Mouse (Mus musculus): ENCODE data around the gene Mmp24.
"Not testable (repeated sequence)": the region's sequence is repeated elsewhere in the genome, so short reads cannot be mapped to it uniquely, and the experiment has no call there.

Mmp24 gene

GRCm38 (mm10) chr2:155817301-155818245 is 42.4 kb downstream of the Mmp24 start:
- no peak for DNase-seq

DNA sequence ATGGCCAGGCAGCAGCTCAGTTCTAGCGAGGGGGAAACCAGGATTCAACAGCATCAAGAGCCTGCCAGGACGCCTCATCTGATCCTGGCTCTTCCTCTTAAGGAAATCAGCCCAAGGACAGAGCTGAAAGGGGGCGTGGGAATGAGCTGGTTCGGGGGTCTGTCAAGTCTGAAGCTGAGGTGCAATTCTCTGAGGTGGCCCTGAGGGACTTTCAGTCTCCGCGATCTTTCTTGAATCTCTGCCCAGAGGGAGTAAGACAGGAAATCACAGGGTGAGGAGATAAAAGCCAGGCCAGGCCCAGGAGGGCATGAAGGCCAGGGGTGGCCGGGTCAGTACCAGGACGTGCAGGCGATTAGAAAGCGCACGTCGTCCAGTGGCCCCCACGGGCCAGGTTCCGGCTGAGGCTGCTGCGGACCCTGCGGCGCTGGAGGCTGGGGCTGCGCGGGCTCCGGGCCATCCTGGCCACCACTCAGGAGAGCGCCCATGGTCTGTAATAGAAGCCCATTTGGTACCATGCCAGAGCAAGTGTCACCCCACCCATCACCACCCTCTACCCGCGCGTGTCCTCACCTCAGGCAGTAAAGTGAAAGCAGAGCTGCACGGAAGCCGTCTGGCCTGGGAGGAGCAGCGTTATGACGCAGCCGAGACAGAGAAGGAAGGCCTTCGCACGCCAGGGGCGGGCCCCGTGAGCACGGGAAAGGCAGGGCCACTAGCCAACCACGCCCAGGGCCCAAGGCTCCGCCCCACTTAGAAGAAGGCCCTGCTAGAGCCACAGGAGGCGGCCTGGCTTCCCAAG is 43.7 kb downstream of the Mmp24 start:
- peak; percentile 98 for DNase-seq

GRCm38 (mm10) chr2:155819392-155819448 is 44.1 kb downstream of the Mmp24 start, which contains the start of gene BC029722:
TSS of gene BC029722 (minus strand) at chr2:155819426.
- no peak for DNase-seq

DNA sequence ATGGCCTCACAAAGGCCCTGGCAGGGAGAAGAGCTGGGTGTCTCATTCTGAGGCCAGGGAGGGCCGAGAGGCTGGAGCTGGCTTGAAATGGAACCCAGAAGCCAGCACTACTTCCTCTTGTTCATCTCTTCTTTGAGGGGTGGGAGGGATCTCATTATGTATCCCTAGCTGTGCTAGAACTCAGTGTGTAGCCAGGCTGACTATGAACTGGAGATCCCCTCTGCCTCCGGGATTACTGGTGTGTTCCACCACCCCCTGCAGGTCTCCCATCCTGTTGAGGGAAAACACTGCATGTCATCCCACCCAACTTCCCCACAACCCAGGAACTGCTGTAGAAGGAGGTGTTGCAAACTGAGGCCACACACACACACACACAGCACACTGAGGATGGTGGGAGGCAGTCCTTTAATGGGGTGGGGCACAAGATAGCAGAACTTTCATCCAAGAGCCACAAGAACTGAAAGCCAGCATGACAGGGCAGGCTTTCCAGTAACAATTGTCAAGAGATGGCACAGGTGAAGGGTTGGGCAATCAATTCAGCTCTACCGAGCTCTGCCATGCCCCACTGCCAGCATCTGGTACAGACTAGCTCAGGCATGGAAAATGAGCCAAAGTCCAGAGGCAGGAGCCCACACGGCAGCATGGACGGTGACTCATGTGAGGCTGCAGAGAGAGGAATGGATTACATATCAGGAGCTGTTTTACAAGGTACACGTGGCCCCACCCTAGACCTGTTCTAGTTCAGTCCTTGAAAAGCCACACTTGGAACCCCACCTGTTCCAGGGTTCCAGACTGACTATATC is 44.5 kb downstream of the Mmp24 start:
- DNase-seq = no peak

DNA sequence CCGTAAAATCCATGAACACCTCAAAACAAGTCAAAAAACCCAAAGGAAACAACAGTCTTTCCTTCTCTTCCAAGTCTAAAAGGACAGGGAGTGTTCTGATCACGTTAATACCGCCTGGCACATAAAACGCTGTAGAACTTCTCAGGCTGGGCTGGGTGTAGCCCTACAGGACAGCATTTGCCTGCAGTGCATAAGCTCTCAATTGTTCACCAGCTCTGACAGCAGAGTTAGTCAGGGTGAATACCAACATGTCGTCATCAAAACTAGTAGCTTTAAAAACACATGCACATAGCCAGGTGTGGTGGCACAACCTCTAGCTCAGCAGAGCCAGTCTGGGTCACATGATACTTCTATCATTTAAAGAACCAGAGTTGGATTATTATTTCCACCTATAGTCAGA is 45.6 kb downstream of the Mmp24 start:
- no peak for DNase-seq

- no peak for DNase-seq
These were observed 48.6 kb downstream of the Mmp24 start for GRCm38 (mm10) chr2:155823722-155824121.

- peak; percentile 39 to 46 for DNase-seq
These were observed 50.9 kb downstream of the Mmp24 start for GRCm38 (mm10) chr2:155825904-155826629.

DNA sequence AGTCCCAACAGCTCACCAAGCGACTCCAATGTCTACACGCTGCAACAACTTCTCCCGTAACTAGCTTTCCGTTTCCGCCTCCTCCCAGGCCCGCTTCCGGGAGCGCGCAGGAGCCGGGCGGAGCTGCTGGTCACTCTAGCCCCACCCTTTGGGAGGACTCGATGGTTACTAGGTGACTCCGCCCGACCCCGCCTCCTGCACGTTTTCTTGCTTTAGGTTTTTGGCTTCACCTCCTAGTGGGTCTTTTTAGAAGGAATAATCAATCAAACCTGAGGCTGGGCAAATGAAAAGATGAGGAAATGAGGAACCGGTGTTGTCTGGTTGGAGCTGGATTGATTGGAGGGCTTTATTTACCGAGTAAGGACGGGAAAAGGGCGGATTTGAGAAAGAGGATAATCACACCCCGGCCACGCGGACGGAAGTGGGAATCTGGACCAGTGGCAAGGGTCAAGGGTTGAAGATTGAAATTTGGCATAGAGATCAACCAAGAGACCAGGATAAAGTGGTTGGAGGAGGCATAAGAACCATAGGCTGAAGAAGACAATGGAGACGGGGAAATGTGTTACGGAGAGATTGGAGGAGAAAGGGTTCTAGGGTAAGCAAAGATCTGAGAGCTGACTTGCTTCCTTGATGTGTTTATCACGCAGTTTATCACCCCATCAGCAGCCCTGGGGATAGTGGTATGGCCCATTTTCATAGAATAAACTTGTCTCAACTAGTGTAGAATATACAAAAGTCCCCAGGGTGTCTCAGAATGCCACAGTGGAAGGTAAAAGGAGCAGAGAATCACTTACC is 51.7 kb downstream of the Mmp24 start, which contains the start of gene Eif6:
Gene Eif6 (minus strand): TSS at position 296 of the 795 bp plus-strand sequence.
- peak; percentile 75 to 78 for DNase-seq

- DNase-seq = no peak
These were observed 55.7 kb downstream of the Mmp24 start for GRCm38 (mm10) chr2:155830841-155831240.

DNA sequence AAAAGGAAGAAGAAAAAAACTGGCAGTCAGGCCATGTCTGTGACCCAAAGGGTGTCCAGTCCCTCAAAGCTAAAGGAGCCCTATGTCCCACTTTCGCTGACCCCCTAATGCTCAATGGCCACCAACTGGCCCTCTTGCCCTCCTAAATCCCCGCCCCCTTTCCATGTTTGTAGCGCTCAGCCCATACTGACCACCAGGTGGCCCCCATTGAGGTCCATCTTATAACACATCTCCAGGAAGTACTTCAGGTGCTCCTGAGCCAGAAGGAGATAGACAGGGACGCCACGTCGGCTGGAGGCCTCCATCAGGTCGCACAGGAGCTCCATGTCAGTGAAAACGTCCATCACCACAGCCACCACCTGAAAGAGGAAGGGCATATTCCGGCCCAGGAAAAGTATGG is 56.2 kb downstream of the Mmp24 start:
- no peak for DNase-seq

DNA sequence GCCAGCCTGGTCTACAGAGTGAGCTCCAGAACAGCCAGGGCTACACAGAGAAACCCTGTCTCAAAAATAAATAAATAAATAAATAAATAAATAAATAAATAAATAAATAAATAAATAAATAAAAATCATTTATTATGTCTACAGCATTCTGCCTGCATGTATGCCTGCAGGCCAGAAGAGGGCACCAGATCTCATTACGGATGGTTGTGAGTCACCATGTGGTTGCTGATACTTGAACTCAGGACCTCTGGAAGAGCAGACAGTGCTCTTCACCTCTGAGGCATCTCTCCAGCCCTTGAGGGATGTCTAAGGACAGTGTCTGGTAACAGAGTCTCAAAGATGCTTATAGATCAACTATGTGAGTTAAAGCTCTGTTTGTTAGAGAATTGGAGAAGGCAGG is 56.9 kb downstream of the Mmp24 start:
- not testable (repeated sequence) for DNase-seq

DNA sequence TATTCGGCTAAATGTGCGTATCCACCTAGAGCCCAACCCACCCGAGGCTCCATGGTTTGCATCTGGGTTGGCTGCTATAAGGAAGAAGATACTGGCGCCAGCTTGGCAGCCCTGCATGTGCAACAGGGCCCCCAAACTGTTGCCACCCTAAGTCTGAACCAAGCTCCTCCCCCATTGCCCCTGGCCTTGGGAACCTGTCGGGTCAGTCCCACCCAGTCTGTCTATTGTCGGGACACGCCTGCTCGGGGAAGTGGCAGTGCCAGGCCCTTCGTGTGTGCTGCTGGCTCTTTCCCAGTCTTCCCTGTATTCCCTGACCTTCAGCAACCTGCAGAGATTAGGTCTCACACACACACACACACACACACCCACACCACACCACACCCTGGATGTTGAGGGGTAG is 59.6 kb downstream of the Mmp24 start, which contains the start of gene Fam83c:
Gene Fam83c (minus strand): TSS at position 123 of the 400 bp plus-strand sequence.
- no peak for DNase-seq

DNA sequence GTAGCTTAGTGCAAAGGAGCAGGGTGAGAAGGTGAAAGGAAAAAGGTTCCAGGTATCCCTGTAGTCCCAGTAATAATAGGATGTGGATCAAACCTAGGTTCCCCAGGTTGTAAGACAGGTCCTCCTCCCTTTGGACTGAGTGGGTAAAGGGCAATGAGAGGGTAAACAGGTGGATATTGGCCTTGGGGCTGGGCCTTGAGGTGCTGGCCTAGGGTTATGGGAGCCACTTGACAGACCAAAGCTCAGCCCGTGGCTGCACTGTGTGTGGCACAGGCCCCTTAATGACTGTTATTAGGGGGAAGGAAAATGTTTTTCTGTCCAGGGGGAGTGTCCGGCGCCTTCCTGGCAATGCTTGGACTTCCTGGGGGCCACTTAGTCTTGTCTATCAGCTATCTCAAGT is 62.8 kb downstream of the Mmp24 start:
- no peak for DNase-seq

DNA sequence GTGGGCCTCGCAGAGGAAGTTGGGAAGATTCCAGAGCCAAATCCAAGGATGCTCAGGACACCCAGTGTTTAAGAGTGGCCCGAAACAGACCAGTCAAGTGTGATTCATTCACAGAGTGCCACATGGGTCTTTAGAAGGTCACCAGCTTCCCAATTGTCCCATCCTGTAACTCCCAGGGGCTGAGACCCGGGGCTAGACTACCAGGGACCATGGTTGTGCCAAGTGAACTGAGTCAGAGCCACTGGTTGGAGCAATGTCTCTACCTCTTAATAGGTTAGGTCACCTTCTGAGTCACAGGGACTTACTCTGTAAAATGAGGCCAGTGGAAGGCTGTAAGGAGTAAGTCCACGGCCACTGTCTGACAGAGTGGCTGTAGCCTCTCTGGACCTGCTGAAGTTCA is 63.8 kb downstream of the Mmp24 start:
- no peak for DNase-seq

DNA sequence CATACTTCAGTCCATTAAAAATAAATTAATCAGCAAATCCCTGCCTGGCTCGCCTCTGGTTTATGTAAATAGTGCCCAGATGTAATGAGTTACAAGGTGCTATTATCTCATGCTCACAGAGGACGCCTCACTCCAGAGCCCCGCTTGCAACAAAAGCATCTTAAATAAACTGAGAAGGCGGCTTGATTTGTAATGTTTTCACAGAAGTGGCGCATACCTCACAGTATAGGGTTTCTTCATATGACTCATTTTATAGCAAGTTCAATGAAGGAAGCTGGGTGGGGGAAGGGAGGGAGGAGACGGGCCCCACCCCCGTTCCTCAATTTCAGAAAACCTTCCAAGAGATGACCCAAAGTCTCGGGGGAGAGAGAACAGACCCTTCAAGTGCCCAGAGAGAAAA is 71.8 kb downstream of the Mmp24 start:
- DNase-seq = no peak

DNA sequence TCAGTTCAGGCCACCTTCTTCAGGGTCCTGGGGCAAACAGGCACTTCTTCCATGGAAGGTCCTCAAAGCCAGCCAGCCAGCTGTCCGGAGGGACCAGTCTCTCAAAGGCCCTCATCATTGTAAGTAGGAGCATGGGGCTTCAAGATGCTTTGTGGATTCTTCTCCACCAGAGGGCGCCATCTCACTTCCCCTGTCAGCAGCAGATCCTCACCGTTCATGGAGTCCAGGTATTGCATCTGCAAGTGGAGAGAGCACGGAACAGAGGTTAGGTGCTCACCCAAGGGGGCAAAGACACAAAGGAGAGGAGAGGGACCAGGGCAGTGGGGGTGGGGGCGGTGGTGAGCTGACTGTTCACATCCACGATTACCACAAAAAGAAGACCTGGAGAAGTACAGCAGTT is 73.1 kb downstream of the Mmp24 start:
- peak; percentile 85 to 86 for DNase-seq

DNA sequence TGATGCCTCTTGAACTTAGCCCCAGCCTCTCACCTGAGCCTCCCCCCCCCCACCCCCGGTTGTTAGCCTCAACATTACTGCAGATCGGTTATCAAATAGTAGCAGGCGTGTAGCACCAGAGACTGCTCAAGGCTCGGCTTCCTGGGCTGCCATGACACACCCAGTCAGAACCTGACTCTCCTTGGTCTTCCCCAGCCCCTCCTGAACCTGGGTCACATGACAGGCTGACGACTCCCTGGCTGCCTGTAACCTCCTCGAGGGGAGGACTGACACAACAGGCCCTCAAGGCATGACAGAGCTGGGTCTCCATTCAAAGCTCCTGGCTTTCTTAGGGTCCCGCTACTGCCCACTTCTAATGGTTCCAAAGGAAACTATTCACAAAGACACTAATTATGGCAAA is 74.3 kb downstream of the Mmp24 start:
- DNase-seq = no peak

GRCm38 (mm10) chr2:155850120-155850519 is 75.0 kb downstream of the Mmp24 start:
- no peak for DNase-seq

GRCm38 (mm10) chr2:155852536-155852935 is 77.4 kb downstream of the Mmp24 start:
- no peak for DNase-seq

DNA sequence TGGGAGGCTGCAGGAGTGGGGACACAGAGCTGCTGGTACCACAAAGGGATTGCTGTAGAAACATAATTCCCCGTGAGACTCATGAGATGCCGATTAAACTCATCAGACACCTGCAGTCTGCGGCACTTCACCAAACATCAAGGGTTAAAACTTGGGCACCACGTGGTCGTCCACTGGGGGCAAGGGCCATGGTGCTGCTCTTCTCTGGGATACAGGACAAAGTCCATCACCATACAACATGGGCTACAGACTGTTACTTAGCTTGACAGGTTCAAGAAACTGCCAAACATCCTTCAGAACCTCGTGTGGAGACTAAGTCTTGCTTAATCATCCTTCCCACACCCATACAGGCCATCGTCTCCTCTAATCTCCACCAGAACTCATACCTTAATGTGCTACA is 85.0 kb downstream of the Mmp24 start:
- DNase-seq = no peak

GRCm38 (mm10) chr2:155861581-155861980 is 86.4 kb downstream of the Mmp24 start:
- DNase-seq = no peak
